Mouse (Mus musculus) heart, embryonic 16.5 days (tissue): ENCODE measurements around the gene Pex26. TPM values are rescaled to one million over a fixed set of nuclear protein-coding genes. Genes with fewer than 3 reads are reported as not detected.

Source experiments
- ATAC-seq: fragments of 200-750 bp; cut with Nextera tagmentation; replicated peaks from 2 replicates; pipeline ENCODE4 v1.8.0; 2017; ENCODE audit warnings: moderate number of reproducible peaks; ENCODE audit not compliant: insufficient read depth, low FRiP score; ENCODE audit errors: extremely low read depth
- H3K27ac ChIP-seq: fragments of 300-500 bp; sonication (generic); 2 replicates; pipeline ENCODE4 v1.5.1; 2014; ENCODE audit warnings: mild to moderate bottlenecking, low read length, control low read depth, moderate library complexity
- H3K27me3 ChIP-seq: fragments of 300-500 bp; sonication (generic); 2 replicates; pipeline ENCODE4 v1.6.1; 2014; ENCODE audit warnings: low read length, mixed read lengths; ENCODE audit not compliant: control insufficient read depth, insufficient read depth
- H3K36me3 ChIP-seq: fragments of 300-500 bp; sonication (generic); 2 replicates; pipeline ENCODE4 v1.6.1; 2014; ENCODE audit not compliant: control insufficient read depth, insufficient read depth
- H3K4me1 ChIP-seq: fragments of 300-500 bp; sonication (generic); 2 replicates; pipeline ENCODE4 v1.6.1; 2014; ENCODE audit warnings: low read length, mixed read lengths; ENCODE audit not compliant: control insufficient read depth, insufficient read depth
- H3K4me2 ChIP-seq: fragments of 300-500 bp; sonication (generic); 2 replicates; pipeline ENCODE4 v1.6.1; 2014; ENCODE audit warnings: low read depth, mild to moderate bottlenecking, control low read depth, low read length
- H3K4me3 ChIP-seq: fragments of 300-500 bp; sonication (generic); 2 replicates; pipeline ENCODE4 v1.5.1; 2014; ENCODE audit warnings: mild to moderate bottlenecking, control low read depth, low read length
- H3K9ac ChIP-seq: fragments of 300-500 bp; sonication (generic); 2 replicates; pipeline ENCODE4 v1.6.1; 2014; ENCODE audit warnings: low read length, control low read depth
- H3K9me3 ChIP-seq: fragments of 300-500 bp; sonication (generic); replicated peaks from 2 replicates; pipeline ENCODE4 v1.6.1; 2016; ENCODE audit warnings: low read length; ENCODE audit not compliant: control insufficient read depth
- WGBS: fragments of 180-500 bp; shearing (Covaris S2); extraction: QIAGEN DNeasy Blood & Tissue Kit; methylation state at CpG from one replicate; pipeline ENCODE4 v1.1.7; 2014; 5-methylcytosine and 5-hydroxymethylcytosine counted together
- polyA plus RNA-seq: library from polyadenylated mRNA; unstranded; fragments of >200 nt; fragmentation: Nextera tagmentation; extraction: Ambion mirVana; gene quantifications from 2 replicates; pipeline ENCODE4 v1.2.1, GENCODE M21; 2015

Gene Pex26
- polyA plus RNA-seq, 1 experiment from 2014 or later = 6.7 TPM

DNA sequence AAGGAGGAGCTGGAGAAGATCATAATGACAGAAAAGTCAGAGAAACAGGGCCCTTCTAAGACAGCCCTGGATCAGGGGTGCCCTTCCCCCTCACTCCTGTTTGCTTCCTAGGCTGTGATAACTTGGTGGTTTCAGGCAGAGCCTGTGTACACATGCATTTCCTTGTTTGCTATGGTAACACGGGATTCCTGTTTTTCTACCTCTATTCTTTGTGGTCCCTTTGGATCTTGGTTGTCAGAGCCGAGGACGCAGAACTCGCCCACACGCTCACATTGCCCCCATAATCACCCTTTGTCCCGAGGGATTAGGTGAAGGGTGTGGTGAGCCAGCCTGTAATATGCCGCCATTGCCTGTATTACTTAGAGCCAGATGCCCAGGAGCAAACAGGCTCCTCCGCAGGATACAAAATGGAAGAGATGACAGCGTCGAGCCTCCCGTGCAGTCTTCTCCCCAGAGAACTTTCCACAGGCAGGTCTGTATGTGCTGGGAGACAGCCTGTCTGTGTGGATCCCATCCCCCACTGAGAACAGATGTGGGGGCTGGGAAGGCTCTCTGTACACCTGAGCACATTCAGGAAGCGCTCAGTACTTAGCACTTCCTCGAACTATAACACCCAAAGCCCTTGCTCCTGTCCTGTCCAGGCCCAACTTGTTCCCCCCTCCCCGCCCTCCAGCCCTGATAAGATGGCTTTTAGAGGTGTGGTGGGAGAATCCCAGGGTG, 7.3 kb upstream of the Pex26 start:
- WGBS = 48% methylated on average over 14 of the region's 14 CpGs
- Histone ChIP-seq H3K4me2 (no peak overlapping the region), H3K9ac (no peak overlapping the region), H3K9me3 (no peaks in the 10 kb centered on the region), H3K4me1 (peaks cover 18% of the 10 kb centered on the region), H3K27me3 (no peaks in the 10 kb centered on the region), H3K36me3 (no peaks in the 10 kb centered on the region), H3K4me3 (no peak overlapping the region), H3K27ac (no peak overlapping the region)
- ATAC-seq = no peak

DNA sequence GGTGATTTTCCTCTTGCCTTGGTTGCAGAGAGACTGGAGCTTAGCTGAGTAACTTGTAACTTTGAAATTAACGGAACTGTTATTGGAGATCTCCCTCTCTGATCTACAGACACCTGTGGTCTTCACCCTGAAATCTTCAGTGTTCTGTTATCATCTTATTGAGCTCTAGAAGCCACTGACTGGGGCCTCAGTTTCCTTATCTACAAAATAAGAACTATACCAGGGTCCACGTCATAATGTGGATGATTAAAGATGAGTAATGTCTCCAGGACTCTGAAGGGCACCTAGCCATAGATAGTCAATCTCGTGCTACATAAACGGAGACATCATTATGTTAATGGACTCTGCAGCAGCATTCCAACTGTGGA, 6.8 kb upstream of the Pex26 start:
- H3K9me3 ChIP-seq = no peaks in the 10 kb centered on the region
- no peak overlapping the region for H3K4me3 ChIP-seq
- no peak for ATAC-seq
- no peak overlapping the region for H3K4me2 ChIP-seq
- no peaks in the 10 kb centered on the region for H3K27me3 ChIP-seq
- H3K4me1 ChIP-seq = peaks cover 14% of the 10 kb centered on the region
- H3K27ac ChIP-seq = no peak overlapping the region
- H3K9ac ChIP-seq = no peak overlapping the region
- H3K36me3 ChIP-seq = no peaks in the 10 kb centered on the region
- 72% methylated on average over 4 of the region's 4 CpGs for WGBS

DNA sequence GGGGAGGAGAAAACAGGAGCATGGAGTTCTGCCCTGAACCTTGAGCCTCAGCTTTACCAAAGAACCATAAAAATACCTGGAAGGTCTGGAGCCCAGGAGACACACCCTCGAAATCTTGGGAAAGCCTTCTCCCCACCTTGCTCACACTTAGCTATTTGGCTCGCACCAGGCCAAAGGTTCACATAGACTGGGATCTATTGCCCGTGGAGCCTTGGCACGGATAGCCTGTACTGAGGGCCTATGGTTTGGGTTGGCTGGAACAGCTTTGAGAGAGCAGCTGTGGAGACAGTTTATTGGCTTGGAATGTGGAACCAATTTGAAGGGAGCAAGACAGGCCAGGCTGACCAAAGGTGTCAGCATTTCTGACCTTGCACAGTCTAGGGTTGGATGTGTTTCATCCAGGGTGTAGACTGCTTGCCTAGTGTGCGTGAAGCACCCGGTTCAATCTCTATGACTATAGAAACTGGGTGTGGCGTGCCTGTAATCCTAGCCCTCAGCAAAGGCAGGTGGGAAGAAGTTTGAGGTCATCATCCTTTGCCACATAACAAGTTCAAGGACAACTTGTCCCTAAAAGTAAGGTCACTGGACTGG, 6.3 kb upstream of the Pex26 start:
- Histone ChIP-seq H3K4me1 (peaks cover 14% of the 10 kb centered on the region), H3K36me3 (no peaks in the 10 kb centered on the region), H3K4me3 (no peak overlapping the region), H3K9ac (no peak overlapping the region), H3K27ac (no peak overlapping the region), H3K27me3 (no peaks in the 10 kb centered on the region), H3K4me2 (no peak overlapping the region), H3K9me3 (no peaks in the 10 kb centered on the region)
- no peak for ATAC-seq
- WGBS = 85% methylated on average over 7 of the region's 7 CpGs

DNA sequence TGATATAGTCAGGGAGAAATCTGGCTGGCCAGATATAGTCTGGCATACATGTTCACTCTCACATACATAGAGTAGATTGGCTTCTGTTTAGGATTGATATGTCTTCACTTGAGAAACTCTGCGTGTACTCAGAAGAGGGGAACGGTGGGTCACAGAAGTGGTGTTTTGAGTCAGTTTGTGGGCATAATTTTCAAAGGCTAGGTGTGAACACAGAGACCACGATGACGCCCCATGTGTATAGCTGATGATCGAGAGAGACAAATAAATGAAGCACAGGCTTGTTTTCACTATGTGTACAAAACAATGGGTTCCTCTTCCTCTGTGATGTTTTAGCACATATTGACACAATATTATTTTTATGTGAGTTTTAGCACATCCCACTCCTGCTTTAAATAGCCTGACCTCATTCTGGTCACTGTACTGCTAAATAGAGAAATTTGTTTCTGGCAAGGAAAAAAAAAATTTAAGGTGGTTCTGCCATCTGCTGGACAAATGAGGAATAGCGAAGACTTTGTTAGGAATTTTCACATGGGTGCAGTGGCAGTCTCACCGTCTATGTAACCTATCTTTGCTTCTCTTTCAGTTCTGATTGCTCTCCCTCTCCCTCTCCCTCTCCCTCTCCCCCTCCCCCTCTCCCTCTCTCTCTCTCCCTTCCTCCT, 4.6 kb upstream of the Pex26 start:
- H3K9ac ChIP-seq = no peak overlapping the region
- H3K4me3 ChIP-seq = no peak overlapping the region
- H3K4me1 ChIP-seq = peaks cover 10% of the 10 kb centered on the region
- H3K4me2 ChIP-seq = no peak overlapping the region
- H3K36me3 ChIP-seq = no peaks in the 10 kb centered on the region
- H3K9me3 ChIP-seq = no peaks in the 10 kb centered on the region
- 50% methylated on average over 7 of the region's 7 CpGs for WGBS
- no peak for ATAC-seq
- no peaks in the 10 kb centered on the region for H3K27me3 ChIP-seq
- H3K27ac ChIP-seq = peak overlapping the region; percentile 41; the same call in 1 of the 2 replicates

DNA sequence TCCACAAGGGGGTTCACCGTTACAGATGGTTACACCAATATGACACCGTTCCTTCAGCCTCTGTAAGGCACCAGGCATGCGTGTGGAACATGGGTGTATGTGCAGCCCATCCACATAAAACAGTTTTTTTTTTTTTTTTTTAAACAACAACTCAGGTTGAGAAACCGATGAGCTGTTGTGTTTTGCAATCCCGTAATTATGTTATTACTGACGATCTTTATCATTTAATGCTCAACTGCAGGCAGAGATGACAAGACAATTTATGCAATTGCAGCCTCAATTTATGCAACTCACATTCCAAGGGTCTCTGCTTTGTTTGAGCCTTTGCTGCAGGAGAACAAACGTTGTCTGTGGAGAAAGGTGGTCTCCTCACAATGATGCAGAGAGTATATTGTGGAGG, 3.6 kb upstream of the Pex26 start:
- Histone ChIP-seq H3K4me3 (no peak overlapping the region), H3K27me3 (no peaks in the 10 kb centered on the region), H3K27ac (no peak overlapping the region), H3K4me1 (peaks cover 16% of the 10 kb centered on the region), H3K36me3 (no peaks in the 10 kb centered on the region), H3K4me2 (no peak overlapping the region), H3K9ac (no peak overlapping the region), H3K9me3 (no peaks in the 10 kb centered on the region)
- WGBS = 65% methylated on average over 7 of the region's 7 CpGs
- no peak for ATAC-seq

DNA sequence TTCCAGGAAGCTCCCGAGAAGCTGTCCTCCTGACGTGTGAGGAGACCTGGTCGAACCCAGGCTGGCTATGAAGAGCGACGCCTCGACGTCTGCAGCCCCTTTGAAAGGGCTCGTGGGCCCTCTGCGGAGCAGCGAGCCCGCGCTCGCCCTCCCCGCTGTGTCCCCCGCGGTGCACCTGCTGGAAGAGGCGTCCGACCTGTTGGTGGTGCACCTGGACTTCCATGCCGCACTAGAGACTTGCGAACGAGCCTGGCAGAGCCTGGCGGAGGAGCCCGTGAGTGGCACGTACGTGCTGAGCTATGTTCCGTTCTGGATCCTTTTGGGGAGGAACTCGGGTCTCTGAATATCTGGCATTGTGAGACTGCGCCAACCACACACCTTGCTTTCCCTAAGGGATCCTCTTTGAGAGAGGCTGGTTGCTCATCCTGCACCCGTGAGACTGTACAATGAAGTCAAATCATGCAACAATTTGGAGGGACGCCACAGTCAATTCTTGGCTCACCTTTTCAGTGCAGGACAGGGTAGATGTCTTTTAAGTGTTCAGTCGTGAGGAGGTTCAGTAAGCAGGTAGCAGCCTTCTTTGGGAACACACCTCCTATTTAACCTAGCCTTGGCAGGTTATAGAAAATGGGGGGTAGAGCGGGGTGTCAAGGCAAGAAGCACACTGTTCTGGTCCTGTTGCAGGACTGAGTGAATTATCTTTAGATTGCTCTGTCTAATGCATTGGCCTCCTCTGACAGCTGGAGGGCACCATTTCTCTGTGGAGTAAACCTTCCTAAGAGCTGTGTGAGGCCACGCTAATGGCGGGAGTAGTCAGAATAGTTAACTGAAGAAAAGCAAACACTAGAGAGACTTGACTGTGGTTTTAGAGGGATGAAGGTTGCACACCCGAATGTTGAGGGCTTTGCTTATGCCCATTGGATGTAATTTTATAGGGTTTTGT, 1.0 kb downstream of the Pex26 start:
- peak; percentile 71 for ATAC-seq
- H3K9ac ChIP-seq = peak overlapping the region; percentile 84
- H3K4me3 ChIP-seq = peak overlapping the region; percentile 88
- H3K36me3 ChIP-seq = peaks cover 9% of the 10 kb centered on the region
- peak overlapping the region; percentile 83 for H3K27ac ChIP-seq
- peaks cover 9% of the 10 kb centered on the region; the same call in 1 of the 2 replicates for H3K4me1 ChIP-seq
- no peaks in the 10 kb centered on the region for H3K9me3 ChIP-seq
- WGBS = 3% methylated on average over 35 of the region's 35 CpGs
- H3K27me3 ChIP-seq = no peaks in the 10 kb centered on the region
- H3K4me2 ChIP-seq = peak overlapping the region; percentile 98

DNA sequence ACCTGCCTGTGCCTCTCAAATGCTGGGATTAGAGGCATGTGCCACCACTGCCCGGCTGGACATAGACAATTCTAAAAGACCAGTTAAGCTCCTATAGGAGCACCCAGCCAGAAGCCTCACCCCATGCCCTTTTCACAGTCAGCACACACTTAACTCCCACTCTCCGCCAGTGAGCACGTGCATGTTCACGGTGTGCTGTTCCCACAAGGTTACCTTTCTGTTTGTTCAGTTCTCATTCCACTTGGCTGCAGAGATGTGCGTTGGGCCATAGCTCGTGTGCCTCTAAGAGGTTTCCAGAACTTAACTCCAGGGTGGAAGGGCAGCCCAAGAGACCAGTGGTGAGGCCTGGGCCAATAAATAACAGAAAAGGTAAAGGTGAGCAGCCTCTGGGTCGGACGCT, 1.8 kb downstream of the Pex26 start:
- no peak overlapping the region for H3K4me3 ChIP-seq

DNA sequence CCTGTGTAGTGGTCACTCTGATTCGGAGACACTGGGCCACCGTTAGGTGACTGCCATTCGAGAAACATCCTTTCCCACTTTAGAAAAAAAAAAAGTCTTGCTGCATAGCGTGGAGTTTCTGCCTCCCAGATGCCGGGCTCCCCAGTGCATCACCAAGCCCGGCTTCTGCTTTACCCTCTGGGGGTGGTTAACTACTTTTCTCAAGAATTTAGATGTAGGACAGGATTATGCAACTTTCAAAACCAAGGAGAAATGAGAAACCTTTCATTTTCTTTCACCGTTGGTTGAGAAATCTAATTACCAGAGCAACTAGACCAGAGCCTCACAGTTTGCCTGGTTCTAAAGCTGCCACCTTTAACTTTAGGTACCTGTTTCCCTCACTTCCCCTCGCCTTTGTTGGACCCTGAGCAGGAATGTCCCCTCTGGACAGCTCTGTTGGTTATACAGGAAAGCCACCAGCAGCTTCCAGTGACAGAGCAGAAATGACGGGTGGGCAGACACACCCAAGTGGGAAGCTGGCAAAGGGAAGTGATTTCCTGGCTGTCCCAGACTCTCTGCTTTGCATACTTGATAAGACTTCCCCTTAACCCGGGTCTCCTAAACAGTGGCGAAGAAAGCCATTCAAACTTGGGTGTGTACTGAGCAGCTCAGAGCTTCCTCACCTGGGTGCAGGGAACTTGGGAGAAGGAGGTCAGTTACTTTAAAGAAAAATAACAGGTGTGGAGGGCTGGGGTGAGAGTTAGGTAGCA, 8.0 kb downstream of the Pex26 start:
- Histone ChIP-seq H3K9ac (no peak overlapping the region), H3K4me2 (no peak overlapping the region), H3K9me3 (no peaks in the 10 kb centered on the region), H3K27me3 (no peaks in the 10 kb centered on the region), H3K4me1 (no peaks in the 10 kb centered on the region; the same call in 1 of the 2 replicates), H3K27ac (no peak overlapping the region), H3K4me3 (no peak overlapping the region), H3K36me3 (peaks cover 26% of the 10 kb centered on the region)
- no peak for ATAC-seq
- WGBS = 66% methylated on average over 11 of the region's 11 CpGs

More for the DNA sequence above, 1.8 kb downstream of the Pex26 start:
- no peak overlapping the region for H3K27ac ChIP-seq
- H3K4me1 ChIP-seq = peaks cover 9% of the 10 kb centered on the region; the same call in 1 of the 2 replicates
- H3K4me2 ChIP-seq = peak overlapping the region; percentile 98
- WGBS = 78% methylated on average over 8 of the region's 8 CpGs
- H3K27me3 ChIP-seq = no peaks in the 10 kb centered on the region
- peaks cover 15% of the 10 kb centered on the region for H3K36me3 ChIP-seq
- ATAC-seq = no peak
- 0 out of 2 replicates have a peak overlapping the region, but pooled peaks have one; percentile 6 for H3K9ac ChIP-seq
- no peaks in the 10 kb centered on the region for H3K9me3 ChIP-seq
